Mouse (Mus musculus) effector memory CD4-positive, alpha-beta T cell, adult 7 months (primary cell): ENCODE results near the gene Tmem132b. TPM values are rescaled to one million over a fixed set of nuclear protein-coding genes. Genes with fewer than 3 reads are reported as not detected.

Source experiments
- polyA plus RNA-seq: library from polyadenylated mRNA; unstranded; fragments of 100-300 nt; shearing (Covaris generic); gene quantifications from one replicate; pipeline ENCODE4 v1.2.1, GENCODE M21; 2017

The Tmem132b gene
- 0.21 TPM for polyA plus RNA-seq

GRCm38 (mm10) chr5:125531634-125532033, at the start of gene Tmem132b:
Tmem132b (plus strand) TSS chr5:125531774.

Other genes starting within 250 kb of the Tmem132b start
- gene Scarb1, start 190.7 kb upstream of the Tmem132b start, polyA plus RNA-seq = 9.1 TPM
- 10.1 TPM for gene Gm10382, start 142.5 kb upstream of the Tmem132b start, polyA plus RNA-seq
- 3,952 TPM for gene Ubc, start 141.6 kb upstream of the Tmem132b start, polyA plus RNA-seq
- 10.9 TPM for gene Dhx37, start 97.7 kb upstream of the Tmem132b start, polyA plus RNA-seq
- 28.5 TPM for gene Bri3bp, start 90.2 kb upstream of the Tmem132b start, polyA plus RNA-seq
- 36.1 TPM for gene Aacs, start 56.0 kb upstream of the Tmem132b start, polyA plus RNA-seq